Mouse (Mus musculus) left cerebral cortex, postnatal 25 days (tissue): ENCODE measurements around the gene Gm9747. TPM values are rescaled to one million over a fixed set of nuclear protein-coding genes. Genes with fewer than 3 reads are reported as not detected.

ENCODE experiments used
- DNase-seq, 2 experiments: peaks; one replicate each; pipeline ENCODE4 v3.0.0; 2022; ENCODE audit warnings: low spot score in 2 of 2, mixed read lengths in 1 of 2
- intact Hi-C: fragments of 180-260 bp; cut with DNase I; formaldehyde crosslinking; loops from one replicate; pipeline ENCODE4 v1.15.1; 2025
- total RNA-seq, 2 experiments: library from RNA; stranded (reverse); gene quantifications; 2 replicates each; pipeline ENCODE4 v1.2.3; 2021

The Gm9747 gene
- total RNA-seq: not detected

DNA sequence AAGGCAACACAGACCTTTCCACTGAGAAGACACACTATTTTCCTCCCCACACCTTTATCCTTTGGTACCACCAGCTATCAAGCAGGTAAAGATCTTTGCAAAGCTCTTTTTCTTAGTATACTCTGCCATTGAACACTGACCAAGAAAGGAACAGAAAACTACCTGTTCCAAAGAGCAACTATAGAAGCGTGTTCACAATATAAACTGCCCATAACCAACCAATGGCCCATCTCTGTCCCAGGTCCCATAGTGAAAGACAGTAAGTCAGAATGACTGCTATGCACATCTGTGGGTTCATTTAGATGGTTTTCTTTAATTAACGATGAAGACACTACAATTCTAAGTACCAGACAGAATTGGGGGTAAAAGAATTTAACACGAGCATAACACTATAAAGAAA is at the start of gene Gm9747:
TSS of gene Gm9747 (plus strand) at position 301 of the 400 bp plus-strand sequence.
- DNase-seq: no peak
- intact Hi-C loops: no loop called here

DNA sequence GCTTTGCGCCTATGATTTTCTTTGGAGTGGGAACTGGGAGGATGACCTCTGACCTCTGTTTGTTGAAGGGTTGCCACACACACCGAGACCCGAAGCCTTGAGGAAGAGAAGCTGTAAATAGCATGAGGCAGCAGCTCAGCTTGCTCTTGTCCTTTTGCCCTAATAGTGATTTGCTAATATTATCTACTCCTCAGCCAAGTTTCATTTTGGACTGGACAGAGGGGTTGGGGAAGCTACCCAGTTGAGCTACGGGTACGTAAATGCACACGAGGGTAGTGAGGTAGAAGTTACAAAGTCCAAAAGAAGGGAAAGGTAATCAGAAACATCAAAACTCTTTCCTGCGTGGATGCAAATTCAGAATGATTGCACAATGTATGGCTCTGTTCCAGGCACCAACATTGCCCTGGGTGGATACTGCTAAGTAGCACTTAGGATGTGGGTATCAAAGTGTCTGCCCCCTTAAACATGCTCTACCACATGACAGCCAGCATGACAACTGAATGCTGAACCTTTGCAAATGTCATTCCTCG is 48.9 kb upstream of the Gm9747 start:
- intact Hi-C loops: no loop called here
- DNase-seq: no peak

DNA sequence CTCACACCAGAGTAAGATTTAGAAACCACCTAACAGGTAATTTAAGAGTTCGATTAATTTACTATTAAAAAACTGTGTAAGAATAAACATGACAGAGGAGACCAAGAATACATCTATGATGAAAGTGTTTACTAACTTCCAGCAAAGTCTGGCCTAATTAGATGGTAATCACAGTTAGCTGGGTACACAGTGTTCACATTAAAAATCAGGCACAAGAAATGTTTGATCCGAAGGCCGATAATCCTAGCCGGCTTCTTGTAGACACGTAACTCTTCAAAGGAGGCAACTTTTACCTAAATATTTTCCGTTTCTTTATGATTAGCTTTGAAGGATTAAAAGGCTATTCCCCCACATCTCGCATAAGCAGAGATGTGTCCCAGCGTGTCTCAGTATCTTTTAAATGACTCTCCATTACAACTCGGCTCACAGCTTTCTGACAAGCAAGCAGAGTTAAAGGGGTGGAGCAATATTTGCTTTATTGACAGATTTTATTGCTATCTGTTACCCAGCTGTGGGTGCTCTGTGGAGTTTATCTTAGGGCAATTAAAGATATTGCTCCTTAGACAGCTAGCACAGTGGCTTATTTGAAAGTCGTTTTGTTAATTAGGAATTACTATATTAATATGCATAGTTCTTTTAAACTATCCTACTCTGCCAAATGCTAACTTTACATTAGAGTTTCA is 44.2 kb upstream of the Gm9747 start:
- intact Hi-C loops: no loop called here
- DNase-seq: no peak

DNA sequence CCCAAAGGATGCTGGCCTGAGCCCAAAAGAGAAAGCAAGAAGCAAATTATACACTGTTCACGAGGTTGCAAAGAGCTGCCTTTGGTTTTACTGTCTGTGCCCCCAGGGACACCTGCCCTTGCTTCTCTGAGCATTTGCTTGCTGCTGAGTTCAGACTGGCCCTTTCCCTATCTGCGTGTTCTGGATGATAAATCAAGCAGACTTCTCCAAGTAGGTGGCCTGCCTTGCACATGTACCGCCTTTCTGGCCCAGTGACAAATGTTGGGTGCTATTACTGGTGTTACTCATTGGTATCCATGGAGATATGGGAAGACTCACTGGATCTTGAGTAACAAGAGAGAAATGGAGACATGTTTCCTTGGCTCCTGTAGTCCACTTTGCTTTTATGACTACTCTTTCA is 43.4 kb upstream of the Gm9747 start:
- DNase-seq: peak; percentile 67 to 91
- intact Hi-C loops: no loop called here

DNA sequence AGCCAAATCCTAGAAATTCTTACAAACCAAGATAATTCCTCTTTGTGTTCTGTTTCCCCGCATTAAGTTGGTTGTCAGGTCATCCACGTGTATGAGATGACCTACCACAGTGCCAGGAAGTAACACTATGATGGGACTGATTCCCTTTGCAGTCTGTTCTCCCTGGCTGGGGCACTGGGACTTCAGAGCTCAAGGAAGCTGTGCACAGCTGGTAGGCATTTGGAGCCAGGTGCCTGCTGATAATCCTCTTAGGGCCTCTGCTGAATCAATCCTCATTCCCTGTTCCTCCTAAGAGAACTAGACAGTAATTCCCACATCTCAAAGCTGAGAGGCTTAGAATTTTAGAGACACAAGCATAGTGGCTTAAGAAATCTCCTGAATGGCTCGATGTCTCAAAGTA is 41.3 kb upstream of the Gm9747 start:
- intact Hi-C loops: no loop called here
- no peak for DNase-seq

DNA sequence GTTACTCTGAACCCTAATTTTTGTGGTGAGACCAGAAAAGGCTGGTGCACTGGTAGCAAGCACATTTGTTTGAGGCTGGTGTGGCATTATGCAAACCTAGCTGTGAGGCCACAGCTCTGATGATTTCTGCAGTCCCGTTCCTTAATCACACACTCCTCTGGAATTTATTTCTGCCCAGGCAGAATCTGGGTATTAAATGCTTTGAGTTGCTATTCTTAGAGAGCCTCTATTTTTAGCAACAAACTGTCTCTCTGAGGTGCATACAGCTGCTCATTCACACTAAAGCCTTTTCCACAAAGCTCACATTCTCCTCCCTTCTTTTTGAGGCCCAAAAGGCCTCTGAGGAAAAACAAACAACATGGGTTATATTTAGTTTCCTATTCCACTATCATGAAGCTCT is 33.0 kb upstream of the Gm9747 start:
- intact Hi-C loops: no loop called here

DNA sequence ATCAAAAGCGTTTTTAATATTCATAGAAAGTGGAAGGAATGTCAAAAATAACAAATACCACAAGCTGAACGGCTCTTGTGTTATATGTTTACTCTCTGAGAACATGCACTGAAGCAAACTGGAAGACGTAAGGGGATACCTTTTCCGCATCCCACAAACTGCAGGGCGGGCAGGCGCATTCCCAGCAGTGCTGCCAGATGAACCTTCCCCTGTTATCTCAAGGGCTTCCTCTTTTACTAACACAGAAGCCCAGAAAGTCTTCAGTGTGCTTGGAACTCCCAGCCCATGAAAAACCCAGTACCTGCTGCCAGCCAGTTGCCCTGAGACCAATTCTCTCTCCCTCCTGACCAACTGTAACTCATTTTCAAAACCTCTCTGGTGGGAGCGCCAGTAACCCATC is 32.3 kb upstream of the Gm9747 start:
- no peak for DNase-seq
- intact Hi-C loops: no loop called here

More for the DNA sequence above, 33.0 kb upstream of the Gm9747 start:
- DNase-seq: peak; percentile 13 to 18

DNA sequence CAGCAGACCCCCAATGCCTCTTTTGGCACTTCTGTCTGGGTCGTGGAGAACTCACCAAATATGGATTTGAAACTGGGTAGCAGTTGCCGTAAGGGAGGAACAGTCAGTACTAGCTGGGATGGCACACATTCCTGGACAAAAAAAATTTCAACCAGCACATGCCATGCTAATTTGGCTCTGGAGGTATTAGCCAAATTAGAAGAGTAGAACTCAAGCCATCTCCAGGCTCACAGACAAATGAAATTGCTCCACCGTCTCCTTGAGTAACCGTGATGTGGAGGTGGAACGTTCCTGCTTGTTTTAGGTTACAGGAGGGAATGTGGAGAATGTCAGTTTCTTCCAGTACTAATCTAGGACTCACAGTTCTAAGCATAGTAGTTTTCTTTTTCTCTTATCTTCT is 25.4 kb upstream of the Gm9747 start:
- DNase-seq: peak in 1 of 2 experiments; percentile 18
- intact Hi-C loops: no loop called here

DNA sequence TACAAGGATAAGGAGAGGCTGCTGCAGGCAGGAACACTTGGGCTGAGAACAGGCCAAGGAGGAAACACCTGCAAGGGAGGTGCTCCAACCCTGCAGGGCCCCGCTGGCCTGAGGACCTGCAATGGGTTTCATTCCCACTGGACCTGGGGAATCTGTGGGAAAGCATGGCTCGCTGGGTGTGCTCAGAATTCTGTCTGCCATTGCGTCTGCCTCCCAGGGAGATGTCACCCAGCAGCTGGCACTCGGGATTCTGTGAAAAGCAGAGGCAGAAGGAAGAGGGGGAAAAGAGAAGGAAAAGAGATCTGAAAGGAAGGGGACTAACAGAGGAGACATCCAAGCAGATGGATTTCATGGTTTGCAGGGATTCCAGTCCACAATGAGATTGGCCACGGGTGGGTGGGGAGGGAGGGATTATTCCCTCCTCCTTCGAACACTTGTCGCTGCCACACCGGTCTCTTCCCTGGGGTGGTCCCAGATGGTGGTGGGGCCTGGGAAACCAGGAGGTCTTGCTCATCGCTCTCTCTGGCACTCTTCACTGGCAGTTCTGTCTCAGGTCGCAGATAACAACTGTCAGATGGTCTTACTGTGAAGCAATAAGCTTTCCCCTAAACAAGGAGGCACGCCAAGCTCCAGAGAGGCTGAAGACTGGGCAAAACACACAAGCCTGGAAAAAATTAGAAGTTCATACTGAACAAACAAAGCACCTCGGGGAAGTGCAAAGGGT is 12.1 kb upstream of the Gm9747 start:
- peak in 1 of 2 experiments; percentile 24 for DNase-seq
- intact Hi-C loops: no loop called here

DNA sequence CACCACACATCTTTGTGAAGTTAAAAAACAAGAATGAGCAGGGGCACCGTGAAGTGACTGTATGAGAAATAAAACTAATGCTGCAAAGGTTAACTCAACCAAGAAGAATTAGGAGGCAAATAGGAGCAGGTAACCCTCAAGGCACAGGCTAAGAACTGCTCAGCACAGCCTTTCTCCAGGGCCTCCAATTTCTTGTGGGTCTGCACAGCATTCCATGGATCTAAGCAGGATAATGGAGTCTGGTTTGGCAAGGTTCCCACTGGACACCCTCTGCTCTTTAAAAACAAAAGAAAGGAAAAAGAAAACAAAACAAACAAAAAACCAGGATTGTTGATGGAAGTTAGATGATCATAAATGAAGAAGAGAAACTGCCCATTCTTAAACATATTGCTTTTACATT is 11.4 kb upstream of the Gm9747 start:
- no peak for DNase-seq

DNA sequence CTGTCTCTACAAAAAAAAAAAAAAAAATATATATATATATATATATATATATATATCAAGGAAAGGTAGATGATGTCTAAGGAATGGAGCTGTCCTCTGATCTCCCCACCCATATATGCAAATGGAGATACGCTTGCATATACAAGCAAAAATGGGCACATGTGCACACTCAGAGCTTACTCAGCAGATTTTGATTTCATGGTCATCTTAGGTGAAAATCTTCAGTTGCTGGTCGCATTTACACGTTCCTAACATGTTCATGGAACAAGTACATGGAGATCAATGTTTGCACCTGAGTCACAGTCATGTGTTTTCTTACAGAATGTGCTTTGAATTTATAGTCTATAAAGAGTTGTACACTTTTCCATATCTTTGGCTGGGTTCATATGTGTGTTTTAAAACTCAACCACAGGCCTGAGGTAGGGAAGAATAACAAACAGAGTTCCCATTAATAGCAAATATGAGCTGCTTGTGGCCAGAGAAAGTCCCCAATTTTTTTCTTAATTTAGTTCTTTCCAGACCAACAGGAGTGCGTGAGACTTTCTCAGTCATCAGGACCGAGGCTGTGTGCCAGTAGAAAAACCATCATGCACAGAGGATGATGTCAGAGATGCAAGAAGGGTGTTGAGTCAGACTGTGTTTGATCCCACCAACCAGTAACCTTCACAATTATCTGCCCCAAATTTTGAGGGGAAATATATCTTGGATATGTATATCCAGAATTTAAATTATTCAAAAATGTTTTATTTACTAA is 9.7 kb upstream of the Gm9747 start:
- no peak for DNase-seq
- intact Hi-C loops: no loop called here

More for the DNA sequence above, 11.4 kb upstream of the Gm9747 start:
- intact Hi-C loops: no loop called here

DNA sequence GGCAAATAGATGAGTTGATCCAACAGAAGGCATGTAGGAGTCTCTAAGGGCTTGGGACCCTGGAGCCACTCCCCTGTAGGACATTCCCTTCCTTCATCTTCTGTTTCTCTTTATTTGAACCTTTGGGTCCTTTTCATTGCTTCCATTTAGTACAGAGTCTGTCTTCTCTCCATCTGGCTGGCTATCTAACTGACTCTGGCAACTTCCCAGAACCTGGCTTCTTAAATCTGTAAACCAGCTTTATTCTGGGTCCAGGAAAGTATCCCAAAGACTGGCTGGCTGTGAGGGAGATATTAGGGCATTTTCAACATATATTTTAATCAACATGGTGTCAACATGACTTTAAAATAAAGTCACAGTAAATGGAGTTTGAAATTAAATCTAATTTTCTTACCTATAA is 4.1 kb upstream of the Gm9747 start:
- DNase-seq: peak in 1 of 2 experiments; percentile 14
- intact Hi-C loops: no loop called here

DNA sequence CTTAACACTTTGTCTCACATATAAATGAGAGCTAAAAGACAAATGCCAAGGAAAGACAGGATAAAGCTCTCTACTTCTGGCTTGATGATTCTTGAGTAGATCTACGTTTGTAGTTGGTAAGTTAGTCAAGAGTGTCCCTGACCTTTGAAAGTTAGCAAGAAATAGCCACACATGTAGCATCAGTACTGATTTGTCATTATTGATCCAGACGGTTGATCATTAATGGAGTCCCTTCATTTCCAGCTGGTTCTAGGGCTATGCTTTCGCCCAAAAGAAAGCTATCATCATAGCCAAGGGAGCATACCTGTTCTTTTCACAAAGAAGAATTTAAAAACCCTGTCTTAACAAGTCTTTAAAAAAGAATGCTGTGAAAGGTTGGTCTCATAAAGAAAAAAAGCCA is 1.7 kb downstream of the Gm9747 start:
- intact Hi-C loops: no loop called here
- no peak for DNase-seq

DNA sequence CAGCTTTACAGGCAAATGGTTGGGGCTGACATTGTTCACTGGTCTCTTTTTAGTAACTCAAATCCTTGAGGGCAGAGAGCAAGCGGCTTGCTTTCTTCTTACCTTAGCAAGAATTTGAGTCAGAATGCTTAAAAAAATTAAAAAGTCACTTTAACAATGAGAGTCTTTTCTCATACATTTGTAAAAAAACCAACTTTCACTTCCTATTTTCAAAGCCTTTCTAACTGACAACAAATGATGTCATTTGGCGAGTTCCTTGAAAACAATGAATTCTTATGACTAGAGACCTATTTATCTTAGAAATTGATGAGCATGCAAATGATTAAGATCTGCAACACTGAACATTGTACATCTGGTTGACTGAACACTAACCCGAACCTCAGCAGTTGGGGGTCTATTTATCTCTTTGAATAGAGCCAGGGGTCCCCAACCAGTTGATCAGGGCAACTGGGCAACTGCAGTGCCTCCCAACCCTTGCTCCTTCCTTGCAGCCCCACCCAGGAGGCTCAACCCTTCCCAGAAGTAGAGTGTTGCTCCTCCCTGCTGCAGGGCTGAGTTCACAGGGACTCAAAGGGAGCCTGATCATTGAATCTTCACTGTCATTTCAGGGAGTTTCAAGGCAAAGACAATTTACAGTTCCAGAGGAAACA is 2.7 kb downstream of the Gm9747 start:
- DNase-seq: no peak
- intact Hi-C loops: no loop called here

DNA sequence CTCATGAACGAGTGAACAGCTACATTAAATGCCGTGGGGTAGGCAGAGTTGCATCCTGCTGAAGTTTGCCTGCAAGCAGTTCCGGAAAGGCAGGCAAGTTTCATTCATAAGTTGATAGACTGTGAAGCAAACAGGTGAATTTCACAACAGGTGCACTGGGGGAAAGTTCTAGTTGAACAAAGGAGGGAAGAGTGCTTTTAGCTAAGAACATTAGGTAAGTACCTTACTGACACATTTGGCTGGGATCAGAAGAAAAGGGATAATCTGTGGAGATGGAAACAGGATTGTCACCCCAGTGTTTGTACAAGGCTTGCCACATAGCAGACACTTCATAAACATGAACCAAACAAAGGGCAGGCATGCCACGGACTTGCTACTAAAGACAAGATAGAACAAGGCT is 5.3 kb downstream of the Gm9747 start:
- DNase-seq: no peak
- intact Hi-C loops: no loop called here

DNA sequence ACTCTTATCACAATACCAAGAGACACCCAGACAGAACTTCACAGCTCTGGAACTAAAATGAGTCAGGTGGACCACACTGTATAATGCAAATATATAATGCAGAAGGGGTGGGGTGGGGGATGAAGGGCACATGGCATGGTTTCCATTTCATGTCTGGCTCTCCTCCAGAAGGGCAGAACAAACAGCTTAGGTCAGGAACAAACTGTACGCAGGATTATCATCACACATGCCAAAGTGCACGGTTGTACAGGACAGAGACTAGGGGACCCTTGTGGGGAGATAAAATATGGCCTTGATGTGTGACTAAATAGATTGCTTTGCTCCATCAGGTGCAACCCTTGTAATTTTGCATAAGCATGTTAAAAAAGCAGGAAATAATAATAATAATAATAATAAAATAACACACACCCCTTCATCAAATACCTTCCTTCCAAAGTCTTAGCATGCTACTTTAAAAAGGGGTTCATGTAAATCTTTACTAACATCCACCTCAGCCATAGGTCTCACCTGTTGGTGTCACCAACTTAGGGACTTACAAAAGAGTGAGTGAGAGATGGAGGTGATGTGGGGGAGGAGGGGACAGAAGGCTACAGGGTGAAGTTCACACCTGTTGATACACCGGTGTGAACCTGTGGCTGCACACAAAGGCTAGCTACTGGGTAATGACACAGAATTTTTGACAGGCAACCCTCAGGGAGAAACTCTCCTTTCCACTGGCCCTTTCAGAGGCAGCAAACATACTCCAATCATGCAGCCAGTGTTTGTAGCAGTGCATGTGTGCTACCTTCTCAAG is 6.7 kb downstream of the Gm9747 start:
- intact Hi-C loops: no loop called here
- no peak for DNase-seq

DNA sequence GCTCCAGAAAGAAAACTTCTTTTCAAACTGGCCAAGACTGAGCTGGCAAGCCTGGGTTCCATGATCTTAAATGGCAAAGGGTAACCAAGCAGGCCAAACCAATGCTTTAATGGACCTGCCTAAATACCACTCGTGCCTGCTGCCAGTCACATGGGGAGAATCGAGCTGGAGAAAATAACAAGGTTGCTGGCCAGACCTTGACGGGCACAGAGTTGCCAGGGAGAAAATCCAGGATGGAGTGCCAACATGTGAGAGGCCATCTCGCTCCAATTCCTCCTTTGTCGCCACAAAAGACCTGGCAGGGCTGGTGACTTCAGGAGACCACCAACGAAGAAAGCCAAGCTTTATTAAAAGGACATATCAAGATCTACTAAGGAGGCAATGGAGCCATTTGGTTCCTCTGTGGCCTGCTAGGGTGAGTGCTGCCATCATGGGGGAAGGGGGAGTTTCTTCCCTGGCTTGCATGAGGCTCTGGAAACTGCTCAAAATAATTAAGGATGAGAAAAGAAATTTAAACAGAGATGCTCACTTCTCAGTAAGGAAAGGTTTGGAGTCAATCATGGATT is 10.4 kb downstream of the Gm9747 start:
- no peak for DNase-seq
- intact Hi-C loops: no loop called here

DNA sequence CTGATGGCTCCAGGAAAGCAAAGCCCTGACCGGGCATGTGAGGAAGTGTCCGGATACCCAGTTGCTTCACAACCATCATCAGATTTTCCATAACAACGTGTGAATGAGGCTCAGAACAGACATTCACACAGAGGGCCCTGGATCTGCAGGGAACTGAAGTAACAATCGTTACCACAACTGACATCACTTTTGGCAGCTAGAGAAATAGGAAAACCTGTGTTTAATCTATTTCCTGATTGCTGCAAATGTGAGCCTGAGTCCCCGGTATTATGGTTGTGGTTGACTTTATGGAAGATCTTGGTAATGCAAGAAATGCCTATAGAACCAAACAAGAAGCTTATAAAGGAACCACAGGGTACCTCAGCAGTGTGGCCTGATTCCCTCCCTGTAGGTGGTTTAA is 12.1 kb downstream of the Gm9747 start:
- intact Hi-C loops: no loop called here
- DNase-seq: no peak
